Mouse (Mus musculus) liver, embryonic 16.5 days (tissue): ENCODE data around the gene Gm11639. TPM values are rescaled to one million over a fixed set of nuclear protein-coding genes. Genes with fewer than 3 reads are reported as not detected.

Experiments
- ATAC-seq: fragments of 200-750 bp; cut with Nextera tagmentation; 2 replicates; pipeline ENCODE4 v1.8.0; 2017; ENCODE audit warnings: low read depth, mild to moderate bottlenecking, moderate number of reproducible peaks, moderate library complexity
- H3K27ac ChIP-seq: fragments of 300-500 bp; sonication (generic); 2 replicates; pipeline ENCODE4 v1.5.1; 2014; ENCODE audit warnings: mild to moderate bottlenecking, low read length
- H3K27me3 ChIP-seq: fragments of 300-500 bp; sonication (generic); 2 replicates; pipeline ENCODE4 v1.6.1; 2014; ENCODE audit warnings: low read depth, low read length, mixed read lengths; ENCODE audit not compliant: control insufficient read depth, insufficient read depth
- H3K36me3 ChIP-seq: fragments of 300-500 bp; sonication (generic); 2 replicates; pipeline ENCODE4 v1.6.1; 2014; ENCODE audit warnings: mild to moderate bottlenecking; ENCODE audit not compliant: control insufficient read depth, insufficient read depth
- H3K4me1 ChIP-seq: fragments of 300-500 bp; sonication (generic); 2 replicates; pipeline ENCODE4 v1.6.1; 2014; ENCODE audit warnings: low read depth, low read length, mixed read lengths; ENCODE audit not compliant: control insufficient read depth
- H3K4me2 ChIP-seq: fragments of 300-500 bp; sonication (generic); 2 replicates; pipeline ENCODE4 v1.6.1; 2014; ENCODE audit warnings: low read depth, low read length, mixed read lengths
- H3K4me3 ChIP-seq: fragments of 300-500 bp; sonication (generic); 2 replicates; pipeline ENCODE4 v1.5.1; 2014; ENCODE audit warnings: low read depth, mild to moderate bottlenecking, low read length
- H3K9ac ChIP-seq: fragments of 300-500 bp; sonication (generic); 2 replicates; pipeline ENCODE4 v1.6.1; 2014; ENCODE audit warnings: low read depth, low read length
- H3K9me3 ChIP-seq: fragments of 300-500 bp; sonication (generic); replicated peaks from 2 replicates; pipeline ENCODE4 v1.6.1; 2016; ENCODE audit warnings: low read length; ENCODE audit not compliant: control insufficient read depth
- WGBS: fragments of 180-500 bp; shearing (Covaris S2); extraction: QIAGEN DNeasy Blood & Tissue Kit; methylation state at CpG from one replicate; pipeline ENCODE4 v1.1.7; 2014; ENCODE audit not compliant: insufficient replicate concordance; 5-methylcytosine and 5-hydroxymethylcytosine counted together
- polyA plus RNA-seq: library from polyadenylated mRNA; unstranded; fragments of >200 nt; fragmentation: Nextera tagmentation; extraction: Ambion mirVana; gene quantifications from 2 replicates; pipeline ENCODE4 v1.2.1, GENCODE M21; 2015

The Gm11639 gene
- polyA plus RNA-seq, 1 experiment from 2014 or later = 0.06 TPM

DNA sequence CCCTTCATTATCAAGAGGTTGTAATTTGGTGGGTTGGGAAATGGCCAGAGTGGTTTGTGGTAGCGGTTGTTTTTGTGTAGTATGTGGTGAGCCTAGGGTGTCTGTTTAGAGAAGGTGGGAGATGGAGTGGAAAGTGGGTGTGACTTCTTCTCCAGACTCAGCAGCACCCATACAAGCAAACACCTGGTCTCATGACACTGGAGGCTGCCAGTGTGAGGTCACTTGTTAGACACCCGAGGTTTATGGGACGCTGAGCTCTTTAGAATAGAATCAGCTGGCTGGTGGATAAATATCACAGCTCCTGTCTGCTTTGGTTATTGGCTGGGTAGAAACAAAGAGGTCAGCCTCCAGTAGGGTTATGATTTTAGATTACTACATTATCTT lies 21.6 kb upstream of the Gm11639 start:
- Histone ChIP-seq H3K4me1 (peaks cover 3% of the 10 kb centered on the region; the same call in 1 of the 2 replicates), H3K9me3 (no peaks in the 10 kb centered on the region), H3K27ac (no peak overlapping the region), H3K36me3 (no peaks in the 10 kb centered on the region), H3K9ac (no peak overlapping the region), H3K27me3 (no peaks in the 10 kb centered on the region), H3K4me2 (no peak overlapping the region), H3K4me3 (no peak overlapping the region)
- ATAC-seq = no peak
- 31% methylated on average over 3 of the region's 3 CpGs for WGBS

DNA sequence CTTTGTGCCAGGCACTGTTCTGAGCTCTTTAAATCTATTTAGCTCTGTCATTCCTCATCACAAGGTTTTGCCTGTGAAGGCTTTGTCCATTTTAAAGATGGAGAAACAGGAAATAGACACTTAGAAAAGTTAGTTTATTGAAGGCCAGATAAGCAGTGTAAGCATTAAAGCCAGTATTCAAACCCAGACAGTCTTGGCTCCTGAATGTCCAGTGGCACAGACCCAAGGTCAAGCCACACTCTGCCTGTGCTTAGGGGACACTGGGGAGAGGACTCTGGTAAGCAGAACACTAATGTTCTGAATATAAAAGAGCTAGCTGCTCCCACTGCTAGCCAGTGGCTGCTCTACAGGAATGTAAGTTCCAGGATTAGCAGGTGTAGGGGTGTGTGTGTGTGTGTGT lies 21.1 kb upstream of the Gm11639 start:
- no peak overlapping the region for H3K27ac ChIP-seq
- H3K36me3 ChIP-seq = no peaks in the 10 kb centered on the region
- H3K9ac ChIP-seq = no peak overlapping the region
- H3K4me3 ChIP-seq = no peak overlapping the region
- H3K27me3 ChIP-seq = no peaks in the 10 kb centered on the region
- no peaks in the 10 kb centered on the region for H3K9me3 ChIP-seq
- ATAC-seq = no peak
- H3K4me2 ChIP-seq = no peak overlapping the region
- H3K4me1 ChIP-seq = peaks cover 3% of the 10 kb centered on the region; the same call in 1 of the 2 replicates

DNA sequence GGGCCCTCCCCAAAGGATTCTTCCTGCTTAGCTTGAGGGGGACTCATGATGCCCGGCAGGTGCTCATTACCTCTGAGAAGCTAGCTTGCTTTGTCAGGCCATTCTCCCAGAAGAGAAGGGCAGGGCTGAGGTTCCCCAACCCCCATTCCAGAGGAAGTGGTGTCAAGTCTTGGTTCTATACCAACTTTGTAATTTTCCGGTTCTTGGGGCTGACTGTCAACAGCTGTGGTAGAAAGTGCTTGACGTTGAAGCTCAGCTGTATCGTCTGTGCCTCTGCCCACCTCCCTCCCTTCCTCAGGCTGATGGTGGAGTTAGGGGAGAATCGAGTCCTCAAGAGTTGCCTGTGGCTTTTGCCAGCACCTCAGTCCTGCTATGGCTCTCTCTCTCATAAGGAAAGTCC lies 18.1 kb upstream of the Gm11639 start:
- H3K9me3 ChIP-seq = no peaks in the 10 kb centered on the region
- WGBS = 31% methylated on average over 5 of the region's 5 CpGs
- H3K4me2 ChIP-seq = no peak overlapping the region
- no peak for ATAC-seq
- no peak overlapping the region for H3K27ac ChIP-seq
- no peak overlapping the region for H3K4me3 ChIP-seq
- no peak overlapping the region for H3K9ac ChIP-seq
- no peaks in the 10 kb centered on the region for H3K4me1 ChIP-seq
- H3K36me3 ChIP-seq = no peaks in the 10 kb centered on the region
- no peaks in the 10 kb centered on the region for H3K27me3 ChIP-seq

DNA sequence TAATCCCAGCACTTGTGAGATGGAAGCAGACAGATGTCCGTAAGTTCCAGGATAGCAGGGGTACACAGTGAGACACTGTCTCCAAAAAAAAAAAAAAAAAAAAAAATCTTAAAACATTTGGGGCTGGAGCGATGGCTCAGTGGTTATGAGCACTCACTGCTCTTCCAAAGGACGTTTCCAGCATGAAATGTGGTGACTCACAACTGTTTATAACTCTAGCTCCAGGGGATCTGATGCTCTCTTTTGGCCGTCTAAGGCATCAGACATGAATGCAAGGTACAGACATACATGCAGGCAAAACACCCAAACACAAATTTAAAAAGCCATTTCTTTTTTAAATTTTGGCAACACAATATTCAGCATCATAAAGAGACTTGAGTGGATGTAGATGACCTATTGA lies 12.1 kb upstream of the Gm11639 start:
- no peak overlapping the region for H3K4me3 ChIP-seq
- no peaks in the 10 kb centered on the region for H3K36me3 ChIP-seq
- no peak for ATAC-seq
- H3K27me3 ChIP-seq = no peaks in the 10 kb centered on the region
- 54% methylated on average over 4 of the region's 4 CpGs for WGBS
- no peaks in the 10 kb centered on the region for H3K9me3 ChIP-seq
- H3K4me2 ChIP-seq = no peak overlapping the region
- H3K4me1 ChIP-seq = no peaks in the 10 kb centered on the region
- no peak overlapping the region for H3K27ac ChIP-seq
- H3K9ac ChIP-seq = no peak overlapping the region

DNA sequence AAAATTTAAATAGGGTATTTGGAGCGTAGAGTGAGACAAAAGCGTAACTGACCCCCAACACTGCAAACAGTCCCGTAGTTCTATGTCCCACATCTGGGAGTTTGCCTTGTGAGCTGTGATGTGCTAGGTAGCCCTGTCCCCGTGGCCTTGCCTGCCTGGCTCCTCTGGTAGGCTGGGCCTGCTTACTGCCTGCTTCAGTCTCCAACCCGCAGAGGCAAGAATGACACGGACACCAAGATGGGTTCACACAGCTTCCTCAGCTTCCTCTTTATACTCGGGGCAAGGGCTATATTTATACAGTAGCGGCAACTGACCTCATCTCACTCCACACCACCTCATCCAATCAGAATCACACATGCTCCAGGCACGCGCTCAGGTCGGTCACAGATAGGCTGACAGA lies 10.7 kb upstream of the Gm11639 start:
- no peaks in the 10 kb centered on the region for H3K4me1 ChIP-seq
- 62% methylated on average over 11 of the region's 11 CpGs for WGBS

DNA sequence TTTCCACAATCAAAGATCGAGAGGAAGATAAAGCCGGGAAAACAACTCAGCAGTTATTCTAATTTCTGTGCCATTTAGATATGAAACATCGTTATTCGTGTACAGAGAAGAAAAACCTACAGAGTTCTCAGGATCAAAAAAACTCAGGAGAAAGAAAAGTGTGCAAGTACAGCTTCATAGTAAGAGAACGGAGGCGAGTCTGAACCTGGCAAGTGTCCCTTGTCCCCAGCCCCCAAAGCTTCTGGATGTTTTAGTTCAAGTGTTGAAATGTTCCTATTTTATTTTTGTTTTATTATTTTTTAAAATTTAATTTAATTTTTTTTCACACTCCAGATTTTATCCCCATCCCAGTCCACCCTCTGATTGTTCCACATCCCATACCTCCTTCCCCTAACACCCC lies 7.7 kb downstream of the Gm11639 start:
- Histone ChIP-seq H3K4me2 (no peak overlapping the region), H3K27me3 (no peaks in the 10 kb centered on the region), H3K4me3 (no peak overlapping the region), H3K27ac (no peak overlapping the region), H3K9ac (no peak overlapping the region), H3K36me3 (no peaks in the 10 kb centered on the region), H3K4me1 (no peaks in the 10 kb centered on the region), H3K9me3 (no peaks in the 10 kb centered on the region)
- 70% methylated on average over 6 of the region's 6 CpGs for WGBS
- no peak for ATAC-seq

More for the DNA sequence above, 10.7 kb upstream of the Gm11639 start:
- no peak overlapping the region for H3K9ac ChIP-seq
- no peak overlapping the region for H3K27ac ChIP-seq
- no peaks in the 10 kb centered on the region for H3K36me3 ChIP-seq
- no peaks in the 10 kb centered on the region for H3K9me3 ChIP-seq
- no peak overlapping the region for H3K4me2 ChIP-seq
- no peak for ATAC-seq
- no peak overlapping the region for H3K4me3 ChIP-seq
- H3K27me3 ChIP-seq = no peaks in the 10 kb centered on the region

DNA sequence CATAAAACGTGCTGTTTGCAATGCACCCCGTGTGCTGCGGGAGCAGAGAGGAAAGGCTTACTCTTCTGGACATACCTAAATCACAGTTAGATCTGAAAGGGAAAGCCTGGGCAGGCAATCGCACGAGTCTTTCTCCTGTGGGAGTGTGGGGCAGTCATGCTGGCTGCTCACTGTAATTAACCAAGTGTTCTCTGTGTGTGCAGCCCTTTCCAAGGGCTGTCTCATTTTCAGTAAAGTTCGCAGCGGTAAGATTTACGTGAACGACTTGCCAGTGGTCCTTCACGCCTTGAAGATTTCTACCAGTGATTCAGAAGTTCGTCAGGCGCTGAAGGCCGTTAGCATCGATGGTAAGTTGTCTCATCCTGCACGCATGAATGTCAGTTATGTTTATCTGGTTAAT lies 18.6 kb downstream of the Gm11639 start:
- Histone ChIP-seq H3K9me3 (no peaks in the 10 kb centered on the region), H3K9ac (no peak overlapping the region), H3K4me1 (no peaks in the 10 kb centered on the region), H3K27me3 (no peaks in the 10 kb centered on the region), H3K4me2 (no peak overlapping the region), H3K27ac (no peak overlapping the region), H3K36me3 (no peaks in the 10 kb centered on the region), H3K4me3 (no peak overlapping the region)
- no peak for ATAC-seq
- WGBS = 63% methylated on average over 15 of the region's 15 CpGs

DNA sequence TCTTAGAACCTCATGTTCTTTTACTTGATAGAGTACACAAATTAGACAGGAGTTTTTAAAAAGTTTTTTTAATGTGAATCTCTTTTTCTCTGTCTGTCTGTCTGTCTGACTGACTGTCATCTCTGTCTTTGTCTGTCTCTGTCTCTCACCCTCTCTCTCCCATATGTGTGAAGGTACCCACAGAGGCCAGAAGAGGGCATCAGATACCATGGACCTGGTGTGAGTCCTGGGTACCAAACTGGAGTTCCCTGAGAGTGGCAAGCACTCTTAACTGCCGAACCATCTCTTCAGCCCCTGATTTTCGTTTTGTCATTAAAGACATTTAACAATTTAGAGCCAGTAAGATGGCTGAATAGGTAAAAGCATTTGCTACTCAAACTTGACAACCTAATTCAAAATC lies 21.6 kb downstream of the Gm11639 start:
- Histone ChIP-seq H3K4me2 (no peak overlapping the region), H3K36me3 (no peaks in the 10 kb centered on the region), H3K27me3 (no peaks in the 10 kb centered on the region), H3K4me1 (no peaks in the 10 kb centered on the region), H3K27ac (no peak overlapping the region), H3K4me3 (no peak overlapping the region), H3K9ac (no peak overlapping the region), H3K9me3 (no peaks in the 10 kb centered on the region)
- WGBS = 43% methylated on average over 2 of the region's 2 CpGs
- ATAC-seq = no peak

DNA sequence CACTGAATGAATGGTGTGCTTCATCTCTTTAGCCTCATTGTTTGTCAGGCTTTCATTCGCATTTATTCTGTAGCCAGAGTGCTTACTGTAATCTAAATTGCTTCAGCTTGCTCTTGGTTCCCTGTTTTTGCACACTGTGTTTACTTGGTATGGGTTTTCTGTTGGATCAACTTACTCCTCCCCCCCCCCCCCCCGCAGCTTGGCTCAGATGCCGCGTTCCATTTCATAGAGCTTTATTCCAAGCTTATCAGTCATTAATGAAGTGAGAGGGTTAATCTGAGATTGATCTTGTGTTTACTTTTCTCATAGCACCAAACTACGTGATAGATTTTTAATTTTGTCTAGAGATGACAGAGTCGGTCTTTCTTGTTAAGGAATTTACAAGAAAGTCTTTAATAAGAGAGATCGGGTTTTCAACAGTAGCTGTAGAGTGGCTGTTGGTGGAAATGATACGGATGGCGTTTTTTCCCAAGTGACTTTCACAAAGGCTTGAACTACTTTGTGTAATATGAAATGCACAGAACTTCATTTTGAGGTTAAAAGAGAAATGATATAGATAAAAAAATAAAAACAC lies 59.6 kb downstream of the Gm11639 start:
- 76% methylated on average over 9 of the region's 9 CpGs for WGBS
- no peaks in the 10 kb centered on the region for H3K9me3 ChIP-seq
- no peaks in the 10 kb centered on the region for H3K4me1 ChIP-seq
- no peak overlapping the region for H3K4me2 ChIP-seq
- H3K9ac ChIP-seq = no peak overlapping the region
- H3K27me3 ChIP-seq = no peaks in the 10 kb centered on the region
- no peak for ATAC-seq
- no peak overlapping the region for H3K27ac ChIP-seq
- H3K36me3 ChIP-seq = no peaks in the 10 kb centered on the region
- no peak overlapping the region for H3K4me3 ChIP-seq
